Mouse (Mus musculus): ENCODE data around the gene Pex11g.

The Pex11g gene

GRCm38 (mm10) chr8:3481605-3482004, 14.1 kb upstream of the Pex11g start:
- no peak for DNase-seq (ENCODE audit: extremely low spot score)

- no peak for DNase-seq (ENCODE audit: extremely low spot score)
These were observed 12.8 kb upstream of the Pex11g start for GRCm38 (mm10) chr8:3480221-3480785.

GRCm38 (mm10) chr8:3475715-3476429, 8.4 kb upstream of the Pex11g start:
- no peak for DNase-seq (ENCODE audit: extremely low spot score)

GRCm38 (mm10) chr8:3470562-3470961, 3.1 kb upstream of the Pex11g start, which contains the start of gene Tex45:
Tex45 (plus strand) TSS chr8:3470862.
- no peak for DNase-seq (ENCODE audit: extremely low spot score)

- no peak for DNase-seq (ENCODE audit: extremely low spot score)
These were observed 1.4 kb upstream of the Pex11g start for GRCm38 (mm10) chr8:3468838-3469237.

- DNase-seq (ENCODE audit: extremely low spot score) = peak; percentile 37
These were observed 536 bp upstream of the Pex11g start for GRCm38 (mm10) chr8:3467886-3468545.

GRCm38 (mm10) chr8:3464309-3464708, 3.2 kb downstream of the Pex11g start:
- peak; percentile 43 for DNase-seq (ENCODE audit: extremely low spot score)

GRCm38 (mm10) chr8:3463248-3463647, 4.2 kb downstream of the Pex11g start:
- DNase-seq (ENCODE audit: extremely low spot score) = no peak

GRCm38 (mm10) chr8:3451992-3452391, 15.5 kb downstream of the Pex11g start:
- DNase-seq (ENCODE audit: extremely low spot score) = no peak

GRCm38 (mm10) chr8:3450670-3451069, 16.8 kb downstream of the Pex11g start:
- DNase-seq (ENCODE audit: extremely low spot score) = peak; percentile 42

GRCm38 (mm10) chr8:3449226-3449625, 18.3 kb downstream of the Pex11g start:
- DNase-seq (ENCODE audit: extremely low spot score) = no peak

GRCm38 (mm10) chr8:3439510-3439909, 28.0 kb downstream of the Pex11g start:
- no peak for DNase-seq (ENCODE audit: extremely low spot score)

- no peak for DNase-seq (ENCODE audit: extremely low spot score)
These were observed 31.0 kb downstream of the Pex11g start for GRCm38 (mm10) chr8:3436492-3436891.

GRCm38 (mm10) chr8:3431113-3431512, 36.4 kb downstream of the Pex11g start:
- DNase-seq (ENCODE audit: extremely low spot score) = no peak

- no peak for DNase-seq (ENCODE audit: extremely low spot score)
These were observed 37.5 kb downstream of the Pex11g start for GRCm38 (mm10) chr8:3429966-3430365.

- DNase-seq (ENCODE audit: extremely low spot score) = no peak
These were observed 39.1 kb downstream of the Pex11g start for GRCm38 (mm10) chr8:3428426-3428825.

GRCm38 (mm10) chr8:3426211-3426610, 41.3 kb downstream of the Pex11g start:
- no peak for DNase-seq (ENCODE audit: extremely low spot score)

- no peak for DNase-seq (ENCODE audit: extremely low spot score)
These were observed 42.3 kb downstream of the Pex11g start for GRCm38 (mm10) chr8:3425217-3425616.

GRCm38 (mm10) chr8:3421507-3421906, 46.0 kb downstream of the Pex11g start:
- DNase-seq (ENCODE audit: extremely low spot score) = no peak

- no peak for DNase-seq (ENCODE audit: extremely low spot score)
These were observed 47.3 kb downstream of the Pex11g start for GRCm38 (mm10) chr8:3420105-3420706.

GRCm38 (mm10) chr8:3418101-3418500, 49.4 kb downstream of the Pex11g start:
- peak; percentile 18 for DNase-seq (ENCODE audit: extremely low spot score)

GRCm38 (mm10) chr8:3417455-3417854, 50.0 kb downstream of the Pex11g start:
- peak; percentile 68 for DNase-seq (ENCODE audit: extremely low spot score)

GRCm38 (mm10) chr8:3416846-3417245, 50.6 kb downstream of the Pex11g start:
- peak; percentile 46 for DNase-seq (ENCODE audit: extremely low spot score)
